Mouse (Mus musculus) hindbrain, embryonic 12.5 days (tissue): ENCODE results near the gene Trmt2b. TPM values are rescaled to one million over a fixed set of nuclear protein-coding genes. Genes with fewer than 3 reads are reported as not detected.
A peak's percentile ranks its signal among the peaks of the same experiment; 100 is the strongest.

Source experiments
- ATAC-seq: fragments of 200-750 bp; cut with Nextera tagmentation; 2 replicates; pipeline ENCODE4 v1.8.0; 2017; ENCODE audit warnings: moderate TSS enrichment; ENCODE audit not compliant: low FRiP score
- H3K27ac ChIP-seq: fragments of 300-500 bp; sonication (generic); 2 replicates; pipeline ENCODE4 v1.5.1; 2016; ENCODE audit warnings: mild to moderate bottlenecking
- H3K27me3 ChIP-seq: fragments of 300-500 bp; sonication (generic); 2 replicates; pipeline ENCODE4 v1.6.1; 2016; ENCODE audit warnings: mild to moderate bottlenecking
- H3K36me3 ChIP-seq: fragments of 300-500 bp; sonication (generic); 2 replicates; pipeline ENCODE4 v1.6.1; 2016; ENCODE audit warnings: mild to moderate bottlenecking
- H3K4me1 ChIP-seq: fragments of 300-500 bp; sonication (generic); 2 replicates; pipeline ENCODE4 v1.6.1; 2016
- H3K4me2 ChIP-seq: fragments of 300-500 bp; sonication (generic); replicated peaks from 2 replicates; pipeline ENCODE4 v1.6.1; 2016; ENCODE audit warnings: mild to moderate bottlenecking
- H3K4me3 ChIP-seq: fragments of 300-500 bp; sonication (generic); 2 replicates; pipeline ENCODE4 v1.5.1; 2016; ENCODE audit warnings: mild to moderate bottlenecking
- H3K9ac ChIP-seq: fragments of 300-500 bp; sonication (generic); 2 replicates; pipeline ENCODE4 v1.6.1; 2016; ENCODE audit warnings: mild to moderate bottlenecking, moderate library complexity
- H3K9me3 ChIP-seq: fragments of 300-500 bp; sonication (generic); replicated peaks from 2 replicates; pipeline ENCODE4 v1.6.1; 2016; ENCODE audit warnings: mild to moderate bottlenecking
- WGBS: fragments of 180-500 bp; shearing (Covaris S2); methylation state at CpG from one replicate; pipeline ENCODE4 v1.1.7; 2016; 5-methylcytosine and 5-hydroxymethylcytosine counted together
- polyA plus RNA-seq: library from polyadenylated mRNA; unstranded; fragments of >200 nt; fragmentation: Nextera tagmentation; extraction: Ambion mirVana; gene quantifications from 2 replicates; pipeline ENCODE4 v1.2.1, GENCODE M21; 2016

The Trmt2b gene
- polyA plus RNA-seq, 1 experiment from 2014 or later = 8.8 TPM

GRCm38 (mm10) chrX:134285791-134286190 is 9.0 kb upstream of the Trmt2b start:
- no peak overlapping the region for H3K9ac ChIP-seq
- H3K4me1 ChIP-seq = no peaks in the 10 kb centered on the region
- peak; percentile 56; the same call in 1 of the 2 replicates for ATAC-seq
- H3K9me3 ChIP-seq = no peaks in the 10 kb centered on the region
- H3K27ac ChIP-seq = no peak overlapping the region
- H3K4me3 ChIP-seq = no peak overlapping the region
- WGBS = 37% methylated on average over 4 of the region's 4 CpGs
- H3K4me2 ChIP-seq = no peak overlapping the region
- H3K27me3 ChIP-seq = peaks cover 33% of the 10 kb centered on the region
- no peaks in the 10 kb centered on the region for H3K36me3 ChIP-seq

- Histone ChIP-seq H3K36me3 (no peaks in the 10 kb centered on the region), H3K4me2 (no peak overlapping the region), H3K27ac (no peak overlapping the region), H3K27me3 (peaks cover 27% of the 10 kb centered on the region), H3K4me3 (no peak overlapping the region), H3K9me3 (no peaks in the 10 kb centered on the region), H3K9ac (no peak overlapping the region), H3K4me1 (no peaks in the 10 kb centered on the region)
- WGBS = 95% methylated on average over 2 of the region's 2 CpGs
- no peak for ATAC-seq
These were observed 8.3 kb upstream of the Trmt2b start for GRCm38 (mm10) chrX:134285102-134285501.

GRCm38 (mm10) chrX:134280531-134280930 is 3.7 kb upstream of the Trmt2b start:
- WGBS = 88% methylated on average over 3 of the region's 3 CpGs
- Histone ChIP-seq H3K9me3 (no peaks in the 10 kb centered on the region), H3K36me3 (no peaks in the 10 kb centered on the region), H3K9ac (no peak overlapping the region), H3K4me3 (no peak overlapping the region), H3K27ac (no peak overlapping the region), H3K27me3 (peaks cover 27% of the 10 kb centered on the region), H3K4me2 (no peak overlapping the region), H3K4me1 (no peaks in the 10 kb centered on the region)
- no peak for ATAC-seq

GRCm38 (mm10) chrX:134275715-134276114 is 1.1 kb downstream of the Trmt2b start:
- Histone ChIP-seq H3K4me3 (no peak overlapping the region), H3K36me3 (no peaks in the 10 kb centered on the region), H3K9me3 (no peaks in the 10 kb centered on the region), H3K27me3 (peaks cover 15% of the 10 kb centered on the region), H3K4me1 (no peaks in the 10 kb centered on the region), H3K9ac (no peak overlapping the region), H3K27ac (no peak overlapping the region), H3K4me2 (no peak overlapping the region; the same call in 1 of the 2 replicates)
- ATAC-seq = 0 out of 2 replicates have a peak, but pooled peaks have one; percentile 48
- WGBS = 30% methylated on average over 6 of the region's 6 CpGs

GRCm38 (mm10) chrX:134262129-134262528 is 14.7 kb downstream of the Trmt2b start:
- Histone ChIP-seq H3K4me3 (no peak overlapping the region), H3K4me1 (no peaks in the 10 kb centered on the region)
- no peak for ATAC-seq

GRCm38 (mm10) chrX:134261191-134261590 is 15.6 kb downstream of the Trmt2b start:
- no peaks in the 10 kb centered on the region for H3K36me3 ChIP-seq
- no peak overlapping the region for H3K4me3 ChIP-seq
- H3K4me1 ChIP-seq = no peaks in the 10 kb centered on the region
- H3K4me2 ChIP-seq = no peak overlapping the region
- no peaks in the 10 kb centered on the region for H3K27me3 ChIP-seq
- H3K27ac ChIP-seq = no peak overlapping the region
- no peaks in the 10 kb centered on the region for H3K9me3 ChIP-seq
- WGBS = 52% methylated on average over 5 of the region's 5 CpGs
- no peak overlapping the region for H3K9ac ChIP-seq
- ATAC-seq = no peak

More at GRCm38 (mm10) chrX:134262129-134262528, 14.7 kb downstream of the Trmt2b start:
- Histone ChIP-seq H3K27me3 (no peaks in the 10 kb centered on the region), H3K36me3 (no peaks in the 10 kb centered on the region), H3K4me2 (no peak overlapping the region), H3K27ac (no peak overlapping the region), H3K9me3 (no peaks in the 10 kb centered on the region), H3K9ac (no peak overlapping the region)
- WGBS = 72% methylated on average over 11 of the region's 11 CpGs

GRCm38 (mm10) chrX:134248202-134248601 is 28.6 kb downstream of the Trmt2b start:
- no peaks in the 10 kb centered on the region for H3K27me3 ChIP-seq
- H3K9me3 ChIP-seq = no peaks in the 10 kb centered on the region
- no peaks in the 10 kb centered on the region for H3K4me1 ChIP-seq
- 85% methylated on average over 2 of the region's 2 CpGs for WGBS
- H3K27ac ChIP-seq = no peak overlapping the region
- H3K4me2 ChIP-seq = no peak overlapping the region
- H3K36me3 ChIP-seq = no peaks in the 10 kb centered on the region
- ATAC-seq = no peak
- no peak overlapping the region for H3K4me3 ChIP-seq
- H3K9ac ChIP-seq = no peak overlapping the region

- ATAC-seq = no peak
These were observed 30.8 kb downstream of the Trmt2b start for GRCm38 (mm10) chrX:134245946-134246345.

GRCm38 (mm10) chrX:134238266-134238665 is 38.5 kb downstream of the Trmt2b start:
- Histone ChIP-seq H3K27me3 (no peaks in the 10 kb centered on the region), H3K27ac (no peak overlapping the region), H3K9me3 (no peaks in the 10 kb centered on the region), H3K4me1 (no peaks in the 10 kb centered on the region), H3K36me3 (no peaks in the 10 kb centered on the region), H3K9ac (no peak overlapping the region), H3K4me3 (no peak overlapping the region), H3K4me2 (no peak overlapping the region)
- ATAC-seq = no peak
- WGBS = 97% methylated on average over 10 of the region's 10 CpGs

More at GRCm38 (mm10) chrX:134245946-134246345, 30.8 kb downstream of the Trmt2b start:
- Histone ChIP-seq H3K4me1 (no peaks in the 10 kb centered on the region), H3K36me3 (no peaks in the 10 kb centered on the region), H3K4me3 (no peak overlapping the region), H3K9me3 (no peaks in the 10 kb centered on the region), H3K27me3 (no peaks in the 10 kb centered on the region), H3K9ac (no peak overlapping the region), H3K27ac (no peak overlapping the region), H3K4me2 (no peak overlapping the region)
- WGBS = 94% methylated on average over 10 of the region's 10 CpGs

GRCm38 (mm10) chrX:134233048-134233447 is 43.7 kb downstream of the Trmt2b start:
- Histone ChIP-seq H3K9me3 (no peaks in the 10 kb centered on the region), H3K36me3 (no peaks in the 10 kb centered on the region), H3K27me3 (no peaks in the 10 kb centered on the region), H3K4me2 (no peak overlapping the region), H3K4me3 (no peak overlapping the region), H3K4me1 (no peaks in the 10 kb centered on the region), H3K9ac (no peak overlapping the region), H3K27ac (no peak overlapping the region)
- 92% methylated on average over 1 of the region's 1 CpGs for WGBS
- no peak for ATAC-seq

- H3K4me2 ChIP-seq = no peak within 1 kb of the TSS
- H3K4me3 ChIP-seq = no peak within 1 kb of the TSS
- 57% methylated on average over 4 of the region's 4 CpGs for WGBS
- H3K9me3 ChIP-seq = no peaks in the 10 kb centered on the region
- peaks cover 3% of the 10 kb centered on the region; the same call in 1 of the 2 replicates for H3K27me3 ChIP-seq
- H3K9ac ChIP-seq = no peak within 1 kb of the TSS
- no peak for ATAC-seq
- H3K27ac ChIP-seq = no peak within 1 kb of the TSS
- H3K4me1 ChIP-seq = no peaks in the 10 kb centered on the region
- no peaks in the 10 kb centered on the region for H3K36me3 ChIP-seq
These were observed 54.9 kb downstream of the Trmt2b start, which contains the start of gene Nox1 for GRCm38 (mm10) chrX:134221856-134222255. TSS of gene Nox1 (minus strand) at chrX:134221956.

- ATAC-seq = no peak
- Histone ChIP-seq H3K4me1 (no peaks in the 10 kb centered on the region), H3K4me2 (no peak overlapping the region), H3K36me3 (no peaks in the 10 kb centered on the region), H3K9ac (no peak overlapping the region), H3K4me3 (no peak overlapping the region), H3K27ac (no peak overlapping the region), H3K27me3 (peaks cover 3% of the 10 kb centered on the region; the same call in 1 of the 2 replicates), H3K9me3 (no peaks in the 10 kb centered on the region)
- WGBS = 82% methylated on average over 3 of the region's 3 CpGs
These were observed 56.2 kb downstream of the Trmt2b start for GRCm38 (mm10) chrX:134220618-134221017.

- H3K4me3 ChIP-seq = no peak overlapping the region
- ATAC-seq = no peak
- WGBS = 54% methylated on average over 4 of the region's 4 CpGs
These were observed 58.6 kb downstream of the Trmt2b start for GRCm38 (mm10) chrX:134218161-134218560.

More at GRCm38 (mm10) chrX:134218161-134218560, 58.6 kb downstream of the Trmt2b start:
- Histone ChIP-seq H3K27me3 (peaks cover 3% of the 10 kb centered on the region; the same call in 1 of the 2 replicates), H3K9me3 (no peaks in the 10 kb centered on the region), H3K27ac (no peak overlapping the region), H3K4me2 (no peak overlapping the region), H3K36me3 (no peaks in the 10 kb centered on the region), H3K9ac (no peak overlapping the region), H3K4me1 (no peaks in the 10 kb centered on the region)
